Mouse (Mus musculus) megakaryocyte, embryonic 14.5 days (primary cell): ENCODE results near the gene Bscl2. TPM values are rescaled to one million over a fixed set of nuclear protein-coding genes. Genes with fewer than 3 reads are reported as not detected.
"Not testable (repeated sequence)": the region's sequence is repeated elsewhere in the genome, so short reads cannot be mapped to it uniquely, and the experiment has no call there.

Experiments used
- H3K27me3 ChIP-seq: replicated peaks from 2 replicates; pipeline ENCODE3; 2012; ENCODE audit warnings: inconsistent platforms
- H3K36me3 ChIP-seq: replicated peaks from 2 replicates; pipeline ENCODE3; 2012; ENCODE audit warnings: low read length, inconsistent platforms, mixed read lengths
- H3K4me1 ChIP-seq: 2 replicates; pipeline ENCODE4 v1.6.1; 2012; ENCODE audit warnings: inconsistent platforms
- H3K4me3 ChIP-seq: replicated peaks from 2 replicates; pipeline ENCODE3; 2012; ENCODE audit warnings: moderate library complexity, mild to moderate bottlenecking, inconsistent platforms
- H3K9me3 ChIP-seq: 2 replicates; pipeline ENCODE4 v1.6.1; 2012; ENCODE audit warnings: inconsistent platforms
- FLI1 ChIP-seq: IDR thresholded peaks from 2 replicates; pipeline ENCODE4 v1.6.1; 2012; ENCODE audit warnings: low read length, inconsistent platforms, mixed read lengths
- GATA1 ChIP-seq: IDR thresholded peaks from 3 replicates; pipeline ENCODE4 v1.6.1; 2012; ENCODE audit warnings: mixed read lengths, low read length, inconsistent platforms, borderline replicate concordance
- polyA plus RNA-seq: library from polyadenylated mRNA; stranded (reverse); fragments of >175 nt; gene quantifications from 2 replicates; pipeline ENCODE4 v1.2.3, GENCODE M21; 2012; ENCODE audit warnings: low replicate concordance; ENCODE audit not compliant: insufficient read depth

The Bscl2 gene
- polyA plus RNA-seq, 1 experiment = 124 TPM

DNA sequence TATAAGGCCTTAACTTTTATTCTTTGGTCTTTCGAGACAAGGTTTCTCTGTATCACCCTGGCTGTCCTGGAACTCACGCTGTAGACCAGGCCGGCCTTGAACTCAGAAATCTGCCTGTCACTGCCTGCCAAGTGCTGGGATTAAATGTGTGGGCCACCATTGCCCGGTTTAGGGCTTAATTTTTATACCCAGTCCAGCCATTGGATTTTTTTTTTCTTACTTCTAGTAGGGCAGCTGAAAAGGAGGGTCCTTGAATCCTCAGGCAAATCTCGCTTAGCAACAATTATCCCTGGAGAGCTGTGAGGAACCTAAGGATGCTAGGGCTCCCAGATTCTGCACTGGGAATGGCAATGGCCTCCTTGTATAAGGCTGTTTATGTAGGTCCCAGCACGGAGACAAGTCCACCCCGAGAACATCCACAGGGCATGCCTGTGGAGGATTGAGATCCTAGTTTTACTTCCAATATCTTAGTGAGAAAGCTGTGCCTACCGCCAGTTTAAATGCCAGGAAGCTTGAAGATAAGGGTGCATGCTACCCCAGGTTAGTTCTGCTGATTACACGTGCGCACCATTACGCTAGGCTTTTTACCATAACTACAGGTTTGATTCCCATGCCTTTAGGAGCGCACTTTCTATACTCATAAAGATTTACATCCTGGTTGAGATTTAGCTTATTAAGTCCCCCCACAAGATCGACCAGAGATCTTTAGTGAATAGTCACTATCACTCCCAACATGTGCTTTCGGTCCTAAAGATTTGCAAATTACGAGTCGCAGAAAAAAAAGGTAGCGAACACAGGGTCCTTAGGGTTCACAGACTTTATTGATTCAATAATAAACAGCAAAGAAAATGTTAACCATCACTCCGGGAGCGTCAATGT is 50.6 kb downstream of the Bscl2 start:
- peaks cover 43% of the 10 kb centered on the region for H3K4me1 ChIP-seq

DNA sequence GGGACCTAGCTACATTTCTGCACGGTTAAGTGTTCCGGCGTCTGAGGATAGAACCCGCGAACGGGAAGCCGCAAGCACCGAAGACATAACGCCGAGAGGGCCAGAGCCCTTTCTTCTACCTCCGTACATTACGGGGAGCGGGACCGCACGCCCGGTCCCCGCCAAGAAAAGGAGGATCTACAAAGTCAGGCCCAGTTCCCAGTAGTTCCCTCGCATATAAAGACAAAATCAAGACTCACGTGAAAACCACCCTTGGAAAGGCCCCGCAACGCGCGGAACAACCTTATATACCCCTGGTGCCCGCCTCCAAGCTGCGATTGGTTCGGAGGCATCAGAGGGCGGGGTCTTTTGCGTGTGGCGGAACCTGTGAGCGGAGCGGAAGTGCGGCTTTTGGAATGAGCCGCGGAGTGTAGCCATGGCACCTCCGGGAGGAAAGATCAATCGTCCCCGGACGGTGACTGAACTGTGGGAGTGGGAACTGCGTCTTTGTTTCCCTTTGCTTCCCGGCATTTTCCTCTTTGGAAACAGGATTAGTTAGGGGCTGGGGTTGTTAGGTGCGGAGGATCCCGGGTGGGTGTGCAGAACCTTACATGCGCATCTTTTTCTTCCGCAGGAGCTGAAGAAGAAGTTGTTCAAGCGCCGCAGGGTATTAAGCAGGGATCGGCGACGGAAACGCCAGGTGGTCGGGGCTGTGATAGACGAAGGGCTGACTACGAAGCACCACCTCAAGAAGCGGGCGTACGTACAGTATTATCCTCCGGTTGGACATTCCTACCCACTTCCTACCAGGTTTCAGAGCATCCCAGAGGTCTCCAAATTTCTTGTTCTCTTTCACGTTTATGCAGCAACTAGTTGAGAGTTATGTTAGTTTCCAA is 51.5 kb downstream of the Bscl2 start, which contains the start of the genes 1810009A15Rik and Gm49416:
Gene 1810009A15Rik, plus strand, starts transcription at position 343 of the 875 bp plus-strand sequence.
Gene Gm49416, plus strand, starts transcription at position 416 of the 875 bp plus-strand sequence.
- Histone ChIP-seq H3K9me3 (no peaks in the 10 kb centered on the region), H3K4me3 (peak within 1 kb of the TSS; percentile 94)

More for the DNA sequence above, 50.6 kb downstream of the Bscl2 start:
- H3K9me3 ChIP-seq = no peaks in the 10 kb centered on the region
- no peak for TF ChIP-seq FLI1
- no peak for TF ChIP-seq GATA1
- H3K36me3 ChIP-seq = peaks cover 16% of the 10 kb centered on the region
- no peaks in the 10 kb centered on the region for H3K27me3 ChIP-seq
- peak overlapping the region; percentile 94 for H3K4me3 ChIP-seq

DNA sequence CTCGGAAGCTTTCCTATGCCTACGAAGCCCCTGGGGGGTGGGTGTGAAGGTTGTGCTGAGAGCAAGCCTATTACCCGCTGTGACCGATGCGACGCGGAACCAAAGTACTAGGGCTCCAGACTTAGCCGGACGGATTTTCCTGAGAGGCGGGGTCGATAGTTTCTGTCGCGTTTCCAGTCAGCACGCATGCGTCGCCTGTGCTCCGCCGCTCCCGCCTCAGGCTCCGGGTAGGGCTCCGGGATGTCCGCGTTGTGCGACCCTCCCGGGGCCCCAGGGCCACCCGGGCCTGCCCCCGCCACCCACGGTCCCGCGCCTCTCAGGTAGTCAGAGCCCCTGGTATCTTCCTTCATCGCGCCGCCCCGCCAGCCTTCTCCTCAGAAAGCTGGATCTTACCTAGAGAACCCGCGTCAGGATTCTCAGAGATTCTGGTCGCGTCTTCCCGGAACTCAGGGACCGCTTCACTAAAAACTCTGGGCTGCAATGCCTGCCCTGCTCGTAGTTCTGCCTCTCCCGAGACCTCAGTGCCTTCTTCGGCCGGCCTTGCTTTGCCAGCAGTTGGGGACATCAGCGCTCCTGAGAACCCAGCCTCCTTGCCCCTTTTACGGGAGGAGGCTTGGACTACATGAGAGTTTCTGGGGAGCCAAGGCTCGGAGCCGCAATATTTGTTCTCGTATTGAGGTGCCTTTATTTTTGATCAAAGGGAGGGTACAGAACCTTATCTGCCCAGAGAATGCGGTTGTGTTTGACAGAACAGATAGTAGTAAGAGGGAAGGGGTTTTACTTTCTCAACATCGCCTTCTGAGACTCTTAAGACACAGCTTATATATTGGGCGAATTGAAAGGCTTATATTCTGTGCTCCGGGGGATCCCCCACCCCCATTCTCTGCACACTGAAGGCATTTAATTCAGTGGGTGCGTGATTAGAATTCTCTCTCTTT is 55.8 kb downstream of the Bscl2 start, which contains the start of gene Ints5:
Gene Ints5, plus strand, starts transcription at position 177 of the 938 bp plus-strand sequence.
- H3K27me3 ChIP-seq = no peaks in the 10 kb centered on the region
- no peak for TF ChIP-seq FLI1
- TF ChIP-seq GATA1 = no peak
- peaks cover 43% of the 10 kb centered on the region for H3K36me3 ChIP-seq
- H3K4me3 ChIP-seq = peak within 1 kb of the TSS; percentile 96
- H3K4me1 ChIP-seq = peaks cover 65% of the 10 kb centered on the region
- H3K9me3 ChIP-seq = no peaks in the 10 kb centered on the region

More for the DNA sequence above, 51.5 kb downstream of the Bscl2 start, which contains the start of the genes 1810009A15Rik and Gm49416:
- TF ChIP-seq FLI1 = no peak
- TF ChIP-seq GATA1 = no peak
- no peaks in the 10 kb centered on the region for H3K27me3 ChIP-seq
- peaks cover 16% of the 10 kb centered on the region for H3K36me3 ChIP-seq
- H3K4me1 ChIP-seq = peaks cover 44% of the 10 kb centered on the region

DNA sequence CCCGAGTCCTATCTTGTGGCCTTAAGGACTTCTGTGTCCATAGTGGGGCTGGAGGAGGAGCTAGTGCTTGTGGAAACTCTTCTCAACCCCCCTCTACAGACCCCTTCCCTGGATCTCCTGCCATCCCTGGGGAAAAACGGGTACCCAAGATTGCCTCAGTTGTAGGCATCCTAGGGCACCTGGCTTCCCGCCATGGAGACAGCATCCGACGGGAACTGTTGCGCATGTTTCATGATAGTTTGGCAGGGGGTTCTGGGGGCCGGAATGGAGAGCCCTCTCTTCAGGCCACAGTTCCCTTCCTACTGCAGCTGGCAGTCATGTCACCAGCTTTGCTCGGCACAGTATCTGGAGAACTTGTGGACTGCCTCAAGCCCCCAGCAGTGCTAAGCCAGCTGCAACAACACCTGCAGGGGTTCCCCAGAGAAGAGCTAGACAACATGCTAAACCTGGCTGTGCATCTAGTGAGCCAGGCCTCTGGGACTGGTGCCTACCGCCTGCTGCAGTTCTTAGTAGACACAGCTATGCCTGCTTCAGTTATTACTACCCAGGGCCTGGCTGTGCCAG is 58.2 kb downstream of the Bscl2 start:
- TF ChIP-seq GATA1 (no peak), FLI1 (no peak)
- Histone ChIP-seq H3K4me1 (peaks cover 74% of the 10 kb centered on the region), H3K9me3 (no peaks in the 10 kb centered on the region), H3K27me3 (no peaks in the 10 kb centered on the region), H3K4me3 (no peak overlapping the region), H3K36me3 (peaks cover 42% of the 10 kb centered on the region)

DNA sequence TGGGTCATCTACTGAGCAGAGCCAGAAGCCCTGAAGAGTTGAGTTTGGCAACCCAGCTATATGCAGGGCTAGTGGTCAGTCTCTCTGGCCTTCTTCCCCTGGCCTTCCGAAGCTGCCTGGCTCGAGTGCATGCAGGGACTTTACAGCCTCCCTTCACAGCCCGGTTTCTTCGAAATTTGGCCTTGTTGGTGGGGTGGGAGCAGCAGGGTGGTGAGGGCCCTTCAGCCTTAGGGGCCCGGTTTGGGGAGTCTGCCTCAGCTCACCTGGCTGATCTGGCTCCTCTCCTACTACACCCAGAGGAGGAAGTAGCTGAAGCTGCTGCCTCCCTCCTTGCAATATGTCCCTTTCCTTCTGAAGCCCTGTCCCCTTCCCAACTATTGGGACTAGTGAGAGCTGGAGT is 59.0 kb downstream of the Bscl2 start:
- not testable (repeated sequence) for H3K27me3 ChIP-seq, H3K4me3 ChIP-seq, H3K9me3 ChIP-seq
- Histone ChIP-seq H3K36me3 (peaks cover 42% of the 10 kb centered on the region), H3K4me1 (peaks cover 79% of the 10 kb centered on the region)

DNA sequence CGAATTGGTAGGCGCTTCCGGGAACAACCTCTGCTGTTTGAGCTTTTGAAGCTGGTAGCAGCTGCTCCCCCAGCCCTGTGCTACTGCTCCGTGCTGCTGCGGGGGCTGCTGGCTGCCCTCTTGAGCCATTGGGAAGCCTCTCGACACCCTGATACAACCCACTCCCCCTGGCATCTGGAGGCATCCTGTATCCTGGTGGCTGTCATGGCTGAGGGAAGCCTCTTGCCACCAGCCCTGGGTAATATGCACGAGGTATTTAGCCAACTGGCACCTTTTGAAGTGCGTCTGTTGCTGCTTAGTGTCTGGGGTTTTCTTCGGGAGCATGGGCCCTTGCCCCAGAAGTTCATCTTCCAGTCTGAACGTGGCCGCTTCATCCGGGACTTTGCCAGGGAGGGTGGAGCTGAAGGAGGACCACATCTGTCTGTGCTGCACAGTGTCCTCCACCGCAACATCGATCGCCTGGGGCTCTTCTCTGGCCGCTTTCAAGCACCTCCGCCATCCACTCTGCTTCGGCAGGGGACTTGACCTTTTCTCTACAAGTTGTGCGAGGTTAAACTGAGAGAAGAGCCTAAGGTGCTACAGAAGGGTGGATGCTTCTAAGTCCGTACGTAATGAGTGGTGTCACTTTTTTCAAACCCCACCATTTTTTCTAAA is 60.1 kb downstream of the Bscl2 start:
- Histone ChIP-seq H3K4me3 (peak overlapping the region; percentile 100), H3K4me1 (peaks cover 81% of the 10 kb centered on the region), H3K36me3 (peaks cover 47% of the 10 kb centered on the region)
- H3K27me3 ChIP-seq, H3K9me3 ChIP-seq: not testable (repeated sequence)

DNA sequence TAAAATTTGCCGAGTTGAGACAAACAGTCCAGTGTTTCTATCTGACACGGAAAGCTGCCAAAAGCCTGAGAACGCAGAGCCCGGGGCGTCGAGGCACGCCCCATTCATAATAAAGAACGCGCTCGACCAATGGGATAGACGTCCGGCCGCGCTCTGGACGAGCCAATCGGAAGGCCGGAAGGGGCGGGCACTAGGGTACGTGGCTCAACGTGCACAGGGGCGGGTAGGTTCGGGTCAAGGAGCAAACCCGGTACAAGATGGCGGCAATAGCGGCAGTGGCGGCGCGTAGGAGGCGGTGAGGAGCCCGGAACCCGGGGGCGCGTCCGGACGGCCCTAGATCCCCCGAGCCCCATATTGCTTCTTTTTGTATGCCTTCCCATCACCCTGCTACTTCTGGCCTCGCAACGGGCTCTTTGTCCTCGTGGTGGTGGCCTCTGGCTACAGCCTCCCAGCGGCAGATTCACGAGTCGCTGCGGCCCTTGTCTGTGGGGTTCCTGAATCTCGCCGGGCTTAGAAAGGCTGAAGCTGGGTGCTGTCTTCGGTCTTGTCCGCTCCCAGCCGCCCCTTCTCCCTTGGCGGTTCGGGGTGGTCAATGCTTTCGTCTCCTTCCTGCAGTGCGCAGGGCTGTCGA is 60.7 kb downstream of the Bscl2 start, which contains the start of gene Ganab:
Gene Ganab, plus strand, starts transcription at position 207 of the 631 bp plus-strand sequence.
- Histone ChIP-seq H3K9me3 (no peaks in the 10 kb centered on the region), H3K36me3 (peaks cover 54% of the 10 kb centered on the region), H3K4me3 (peak within 1 kb of the TSS; percentile 100), H3K4me1 (peaks cover 77% of the 10 kb centered on the region), H3K27me3 (no peaks in the 10 kb centered on the region)
- TF ChIP-seq GATA1 (no peak), FLI1 (no peak)

Other genes starting within 250 kb of the Bscl2 start
- gene Slc22a8, start 246.2 kb upstream of the Bscl2 start, polyA plus RNA-seq = not detected in 2 replicates
- not detected in 2 replicates for gene Slc22a6, start 219.4 kb upstream of the Bscl2 start, polyA plus RNA-seq
- gene Chrm1, start 173.7 kb upstream of the Bscl2 start, polyA plus RNA-seq = 0.02 TPM in 1 of 2 replicates, not detected in the other
- 139 and 161 TPM in 2 replicates for gene Slc3a2, start 114.1 kb upstream of the Bscl2 start, polyA plus RNA-seq
- gene Wdr74, start 101.6 kb upstream of the Bscl2 start, polyA plus RNA-seq = 3.7 and 16.5 TPM in 2 replicates
- 0.86 TPM in 1 of 2 replicates, not detected in the other for gene 1700092M07Rik, start 96.7 kb upstream of the Bscl2 start, polyA plus RNA-seq
- 18.8 and 39.1 TPM in 2 replicates for gene Stx5a, start 96.1 kb upstream of the Bscl2 start, polyA plus RNA-seq
- gene Nxf1, start 80.4 kb upstream of the Bscl2 start, polyA plus RNA-seq = 10.6 and 13.3 TPM in 2 replicates
- 53.5 and 407 TPM in 2 replicates for gene Tmem223, start 66.5 kb upstream of the Bscl2 start, polyA plus RNA-seq
- 154 and 203 TPM in 2 replicates for gene Tmem179b, start 63.0 kb upstream of the Bscl2 start, polyA plus RNA-seq
- gene Taf6l, start 51.0 kb upstream of the Bscl2 start, polyA plus RNA-seq = 33.7 and 61.6 TPM in 2 replicates
- 6.3 TPM in 1 of 2 replicates, not detected in the other for gene Polr2g, start 38.9 kb upstream of the Bscl2 start, polyA plus RNA-seq
- gene Zbtb3, start 34.9 kb upstream of the Bscl2 start, polyA plus RNA-seq = 1.3 and 5.9 TPM in 2 replicates
- gene Ttc9c, start 18.1 kb upstream of the Bscl2 start, polyA plus RNA-seq = 0.51 TPM in 1 of 2 replicates, not detected in the other
- 13.5 and 54.1 TPM in 2 replicates for gene Hnrnpul2, start 17.5 kb upstream of the Bscl2 start, polyA plus RNA-seq
- gene AC129217.1, start 7.7 kb upstream of the Bscl2 start, polyA plus RNA-seq = 44.9 and 148 TPM in 2 replicates
- not detected in 2 replicates for gene Gng3, start 1.7 kb downstream of the Bscl2 start, polyA plus RNA-seq
- gene Lrrn4cl, start 13.3 kb downstream of the Bscl2 start, polyA plus RNA-seq = 0.23 TPM in 1 of 2 replicates, not detected in the other
- gene Ubxn1, start 34.0 kb downstream of the Bscl2 start, polyA plus RNA-seq = 125 and 325 TPM in 2 replicates
- 6.2 and 84.6 TPM in 2 replicates for gene Uqcc3, start 43.5 kb downstream of the Bscl2 start, polyA plus RNA-seq
- 1.5 TPM in 1 of 2 replicates, not detected in the other for gene Lbhd1, start 46.3 kb downstream of the Bscl2 start, polyA plus RNA-seq
- gene Gm49403, start 46.5 kb downstream of the Bscl2 start, polyA plus RNA-seq = not detected in 2 replicates
- 10.2 and 72.7 TPM in 2 replicates for gene 1810009A15Rik, start 51.4 kb downstream of the Bscl2 start, polyA plus RNA-seq
- 12.5 TPM in 1 of 2 replicates, not detected in the other for gene Gm49416, start 51.5 kb downstream of the Bscl2 start, polyA plus RNA-seq
- gene Ints5, start 55.5 kb downstream of the Bscl2 start, polyA plus RNA-seq = 22.4 and 29.0 TPM in 2 replicates
- 4.0 and 25.1 TPM in 2 replicates for gene Ganab, start 60.6 kb downstream of the Bscl2 start, polyA plus RNA-seq
- 135 and 141 TPM in 2 replicates for gene B3gat3, start 82.9 kb downstream of the Bscl2 start, polyA plus RNA-seq
- 4.2 and 8.2 TPM in 2 replicates for gene Rom1, start 91.9 kb downstream of the Bscl2 start, polyA plus RNA-seq
- 31.6 and 32.2 TPM in 2 replicates for gene Eml3, start 92.1 kb downstream of the Bscl2 start, polyA plus RNA-seq
- gene Mta2, start 104.4 kb downstream of the Bscl2 start, polyA plus RNA-seq = 5.1 and 27.3 TPM in 2 replicates
- gene Tut1, start 116.4 kb downstream of the Bscl2 start, polyA plus RNA-seq = 25.5 and 37.3 TPM in 2 replicates
- gene Eef1g, start 129.6 kb downstream of the Bscl2 start, polyA plus RNA-seq = 36.7 and 78.5 TPM in 2 replicates
- gene Ahnak, start 151.8 kb downstream of the Bscl2 start, polyA plus RNA-seq = 4.6 and 28.7 TPM in 2 replicates